Mouse (Mus musculus) thymus, adult 2 months (tissue): ENCODE measurements at regions not wholly inside any gene's neighbourhood (a gene's known extent, or its start where the extent isn't known, plus 50 kb on each side); places are given as distances from the start of the nearest gene placed in this dataset.

Experiments used
- DNase-seq: peaks from one replicate; pipeline ENCODE4 v3.0.0; 2021
- H3K27ac ChIP-seq: fragments of 200-500 bp; 2 replicates; pipeline ENCODE4 v1.5.1; 2012; ENCODE audit warnings: low read length, control low read depth; ENCODE audit not compliant: control insufficient read depth, insufficient read depth
- H3K27me3 ChIP-seq: fragments of 200-500 bp; 2 replicates; pipeline ENCODE4 v1.6.1; 2012; ENCODE audit warnings: mild to moderate bottlenecking, low read length, moderate library complexity, mixed read lengths; ENCODE audit not compliant: control insufficient read depth, insufficient read depth
- H3K36me3 ChIP-seq: fragments of 200-500 bp; 2 replicates; pipeline ENCODE4 v1.6.1; 2012; ENCODE audit warnings: mild to moderate bottlenecking, low read length, moderate library complexity; ENCODE audit not compliant: control insufficient read depth, insufficient read depth
- H3K4me1 ChIP-seq: fragments of 200-500 bp; replicated peaks from 2 replicates; pipeline ENCODE4 v1.6.1; 2012; ENCODE audit warnings: low read length; ENCODE audit not compliant: control insufficient read depth, insufficient read depth
- H3K4me3 ChIP-seq: fragments of 200-500 bp; 2 replicates; pipeline ENCODE4 v1.5.1; 2012; ENCODE audit warnings: mild to moderate bottlenecking, low read length, control low read depth, moderate library complexity; ENCODE audit not compliant: control insufficient read depth, insufficient read depth
- CTCF ChIP-seq: fragments of 200-500 bp; IDR thresholded peaks from 2 replicates; pipeline ENCODE4 v1.5.1; 2012; ENCODE audit warnings: mild to moderate bottlenecking, control low read depth, low read length, moderate library complexity, borderline replicate concordance; ENCODE audit not compliant: control insufficient read depth, poor library complexity, insufficient read depth; ENCODE audit errors: extremely low read depth
- POLR2A ChIP-seq: fragments of 200-500 bp; IDR thresholded peaks from 2 replicates; pipeline ENCODE4 v1.6.1; 2012; ENCODE audit warnings: mild to moderate bottlenecking, low read length, control low read depth, moderate library complexity; ENCODE audit not compliant: control insufficient read depth, poor library complexity, insufficient read depth; ENCODE audit errors: extremely low read depth
- WGBS: fragments of 180-500 bp; shearing (Covaris S2); methylation state at CpG from one replicate; pipeline ENCODE4 v1.1.7; 2018; 5-methylcytosine and 5-hydroxymethylcytosine counted together

GRCm38 (mm10) chr13:30055141-30055645 is 69.3 kb upstream of the E2f3 start:
- H3K4me1 ChIP-seq = no peaks in the 10 kb centered on the region

GRCm38 (mm10) chr13:30051891-30052550 is 66.2 kb upstream of the E2f3 start:
- 93% methylated on average over 16 of the region's 16 CpGs for WGBS
- DNase-seq = no peak
- Histone ChIP-seq H3K4me3 (no peak overlapping the region), H3K27ac (no peak overlapping the region), H3K4me1 (no peaks in the 10 kb centered on the region), H3K36me3 (no peaks in the 10 kb centered on the region), H3K27me3 (no peaks in the 10 kb centered on the region)
- no peak for TF ChIP-seq CTCF
- no peak for TF ChIP-seq POLR2A

More at GRCm38 (mm10) chr13:30055141-30055645, 69.3 kb upstream of the E2f3 start:
- no peak overlapping the region for H3K4me3 ChIP-seq
- no peak for DNase-seq
- 95% methylated on average over 3 of the region's 3 CpGs for WGBS
- no peaks in the 10 kb centered on the region for H3K27me3 ChIP-seq
- TF ChIP-seq CTCF = no peak
- TF ChIP-seq POLR2A = no peak
- H3K27ac ChIP-seq = no peak overlapping the region
- no peaks in the 10 kb centered on the region for H3K36me3 ChIP-seq

GRCm38 (mm10) chr13:30050745-30051508 is 65.1 kb upstream of the E2f3 start:
- Histone ChIP-seq H3K27ac (no peak overlapping the region), H3K4me1 (no peaks in the 10 kb centered on the region), H3K27me3 (no peaks in the 10 kb centered on the region), H3K36me3 (no peaks in the 10 kb centered on the region), H3K4me3 (no peak overlapping the region)
- no peak for DNase-seq
- 89% methylated on average over 9 of the region's 9 CpGs for WGBS
- TF ChIP-seq POLR2A (no peak), CTCF (no peak)

GRCm38 (mm10) chr13:30048260-30048859 is 62.5 kb upstream of the E2f3 start:
- TF ChIP-seq CTCF (no peak), POLR2A (no peak)
- DNase-seq = no peak
- Histone ChIP-seq H3K27me3 (no peaks in the 10 kb centered on the region), H3K4me3 (no peak overlapping the region), H3K36me3 (no peaks in the 10 kb centered on the region), H3K27ac (no peak overlapping the region), H3K4me1 (peaks cover 8% of the 10 kb centered on the region)
- 93% methylated on average over 11 of the region's 11 CpGs for WGBS

GRCm38 (mm10) chr13:30046504-30047169 is 60.8 kb upstream of the E2f3 start:
- no peak for TF ChIP-seq POLR2A
- no peak for TF ChIP-seq CTCF
- 93% methylated on average over 5 of the region's 5 CpGs for WGBS
- Histone ChIP-seq H3K27me3 (no peaks in the 10 kb centered on the region), H3K4me1 (peaks cover 14% of the 10 kb centered on the region), H3K27ac (no peak overlapping the region), H3K4me3 (no peak overlapping the region), H3K36me3 (no peaks in the 10 kb centered on the region)
- DNase-seq = no peak

- H3K36me3 ChIP-seq = no peaks in the 10 kb centered on the region
- no peak for DNase-seq
- TF ChIP-seq POLR2A (no peak), CTCF (no peak)
- no peaks in the 10 kb centered on the region for H3K27me3 ChIP-seq
- WGBS = 89% methylated on average over 15 of the region's 15 CpGs
- H3K27ac ChIP-seq = no peak overlapping the region
- no peak overlapping the region for H3K4me3 ChIP-seq
- H3K4me1 ChIP-seq = peaks cover 14% of the 10 kb centered on the region
These were observed 60.2 kb upstream of the E2f3 start for GRCm38 (mm10) chr13:30046061-30046460.
